Mouse (Mus musculus): ENCODE measurements around the gene Hectd4.
"Not testable (repeated sequence)": the region's sequence is repeated elsewhere in the genome, so short reads cannot be mapped to it uniquely, and the experiment has no call there.

Hectd4 gene

GRCm38 (mm10) chr5:121290289-121290688, 70.3 kb downstream of the Hectd4 start:
- DNase-seq: no peak

- DNase-seq: no peak
Measured at GRCm38 (mm10) chr5:121292309-121293165, 72.5 kb downstream of the Hectd4 start.

- no peak for DNase-seq
Measured at GRCm38 (mm10) chr5:121305009-121305408, 85.0 kb downstream of the Hectd4 start.

- DNase-seq: peak; percentile 57 to 75
Measured at GRCm38 (mm10) chr5:121307620-121308019, 87.6 kb downstream of the Hectd4 start.

GRCm38 (mm10) chr5:121311576-121311975, 91.6 kb downstream of the Hectd4 start:
- no peak for DNase-seq

- no peak for DNase-seq
Measured at GRCm38 (mm10) chr5:121313764-121314474, 93.9 kb downstream of the Hectd4 start.

- no peak for DNase-seq
Measured at GRCm38 (mm10) chr5:121326079-121326805, 106.2 kb downstream of the Hectd4 start.

- peak; percentile 64 to 74 for DNase-seq
Measured at GRCm38 (mm10) chr5:121329333-121330058, 109.5 kb downstream of the Hectd4 start.

GRCm38 (mm10) chr5:121330154-121330816, 110.3 kb downstream of the Hectd4 start:
- DNase-seq: not testable (repeated sequence)

GRCm38 (mm10) chr5:121331731-121332130, 111.7 kb downstream of the Hectd4 start:
- no peak for DNase-seq

- peak; percentile 61 for DNase-seq
Measured at GRCm38 (mm10) chr5:121333976-121334375, 114.0 kb downstream of the Hectd4 start.

GRCm38 (mm10) chr5:121334454-121334853, 114.4 kb downstream of the Hectd4 start:
- DNase-seq: no peak

GRCm38 (mm10) chr5:121335426-121335825, 115.4 kb downstream of the Hectd4 start:
- no peak for DNase-seq

GRCm38 (mm10) chr5:121336009-121336408, 116.0 kb downstream of the Hectd4 start:
- peak; percentile 32 to 42 for DNase-seq

GRCm38 (mm10) chr5:121336776-121337175, 116.8 kb downstream of the Hectd4 start:
- DNase-seq: peak; percentile 25 to 39

GRCm38 (mm10) chr5:121339507-121340230, 119.7 kb downstream of the Hectd4 start:
- no peak for DNase-seq

GRCm38 (mm10) chr5:121340965-121341473, 121.0 kb downstream of the Hectd4 start:
- no peak for DNase-seq

GRCm38 (mm10) chr5:121342490-121342889, 122.5 kb downstream of the Hectd4 start:
- no peak for DNase-seq

GRCm38 (mm10) chr5:121343997-121344396, 124.0 kb downstream of the Hectd4 start:
- no peak for DNase-seq

- DNase-seq: peak; percentile 23 to 44
Measured at GRCm38 (mm10) chr5:121359229-121359628, 139.2 kb downstream of the Hectd4 start.

- DNase-seq: no peak
Measured at GRCm38 (mm10) chr5:121361696-121362095, 141.7 kb downstream of the Hectd4 start.
